Mouse (Mus musculus) T-helper 17 cell (primary cell): ENCODE results near the gene Clip2.
"Not testable (repeated sequence)": the region's sequence is repeated elsewhere in the genome, so short reads cannot be mapped to it uniquely, and the experiment has no call there.

Experiments used
- in situ Hi-C, 2 experiments: fragments of 300-600 bp; cut with MboI, MseI; formaldehyde crosslinking; loops; 1 replicate in 1 of 2; 2 replicates in 1 of 2; pipeline ENCODE4 v1.15.1; 2025; ENCODE audit warnings: high pct_unique_total_duplicates in 2 of 2

Clip2 gene

GRCm38 (mm10) chr5:134492956-134493355 is 59.3 kb downstream of the Clip2 start:
- in situ Hi-C loops, result loop anchor here in 1 of 2 experiments (5.0 kb wide), 1 partner anchor 84 kb away; no protein-coding TSS in a partner anchor

- in situ Hi-C loops, result loop anchor here in 1 of 2 experiments (5.0 kb wide), 1 partner anchor 85 kb away; no protein-coding TSS in a partner anchor
Measured at GRCm38 (mm10) chr5:134491712-134492417, 60.4 kb downstream of the Clip2 start.

- in situ Hi-C loops, result loop anchor here in 1 of 2 experiments (5.0 kb wide), 1 partner anchor 86 kb away; no protein-coding TSS in a partner anchor
Measured at GRCm38 (mm10) chr5:134491206-134491605, 61.0 kb downstream of the Clip2 start.

- in situ Hi-C loops, result loop anchor here in 1 of 2 experiments (5.0 kb wide), 1 partner anchor 87 kb away; no protein-coding TSS in a partner anchor
Measured at GRCm38 (mm10) chr5:134490465-134490864, 61.8 kb downstream of the Clip2 start.

GRCm38 (mm10) chr5:134489583-134489982 is 62.7 kb downstream of the Clip2 start:
- in situ Hi-C loops, result loop anchor here (5.0 to 10.0 kb wide), 2 partner anchors 305 to 307 kb away; partner anchors contain the start of gene Gtf2ird2 (in 2 of the 2)

- in situ Hi-C loops, result loop anchor here (5.0 to 10.0 kb wide), 2 partner anchors 304 to 306 kb away; partner anchors contain the start of gene Gtf2ird2 (in 2 of the 2)
Measured at GRCm38 (mm10) chr5:134488596-134488995, 63.6 kb downstream of the Clip2 start.

GRCm38 (mm10) chr5:134488042-134488441 is 64.2 kb downstream of the Clip2 start:
- in situ Hi-C loops, result loop anchor here (5.0 to 10.0 kb wide), 2 partner anchors 303 to 306 kb away; partner anchors contain the start of gene Gtf2ird2 (in 2 of the 2)

- in situ Hi-C loops, result loop anchor here (5.0 to 10.0 kb wide), 2 partner anchors 301 to 304 kb away; partner anchors contain the start of gene Gtf2ird2 (in 2 of the 2)
Measured at GRCm38 (mm10) chr5:134485900-134486665, 66.2 kb downstream of the Clip2 start.

GRCm38 (mm10) chr5:134485183-134485730 is 67.0 kb downstream of the Clip2 start:
- in situ Hi-C loops, result loop anchor here (5.0 to 10.0 kb wide), 2 partner anchors 300 to 303 kb away; partner anchors contain the start of gene Gtf2ird2 (in 2 of the 2)

GRCm38 (mm10) chr5:134483291-134483690 is 68.9 kb downstream of the Clip2 start:
- in situ Hi-C loops, result loop anchor here (5.0 to 10.0 kb wide), 2 partner anchors 96 to 298 kb away; partner anchors contain the start of gene Gtf2ird2 (in 1 of the 2)

GRCm38 (mm10) chr5:134482331-134482730 is 69.9 kb downstream of the Clip2 start:
- in situ Hi-C loops, result loop anchor here (5.0 to 10.0 kb wide), 2 partner anchors 95 to 298 kb away; partner anchors contain the start of gene Gtf2ird2 (in 1 of the 2)

GRCm38 (mm10) chr5:134478886-134479285 is 73.3 kb downstream of the Clip2 start:
- in situ Hi-C loops, result not testable (repeated sequence)

- in situ Hi-C loops, result not testable (repeated sequence)
Measured at GRCm38 (mm10) chr5:134475686-134476085, 76.5 kb downstream of the Clip2 start.

GRCm38 (mm10) chr5:134475006-134475605 is 77.1 kb downstream of the Clip2 start:
- in situ Hi-C loops, result no loop called here

GRCm38 (mm10) chr5:134473902-134474301 is 78.3 kb downstream of the Clip2 start:
- in situ Hi-C loops, result no loop called here

GRCm38 (mm10) chr5:134470538-134471169 is 81.6 kb downstream of the Clip2 start:
- in situ Hi-C loops, result no loop called here

GRCm38 (mm10) chr5:134469559-134470150 is 82.6 kb downstream of the Clip2 start:
- in situ Hi-C loops, result no loop called here

- in situ Hi-C loops, result no loop called here
Measured at GRCm38 (mm10) chr5:134468158-134468765, 84.0 kb downstream of the Clip2 start.

- in situ Hi-C loops, result no loop called here
Measured at GRCm38 (mm10) chr5:134467030-134467549, 85.1 kb downstream of the Clip2 start.
